Mouse (Mus musculus) CH12.LX (cell line): Measurements from ENCODE around the gene Rplp0. TPM values are rescaled to one million over a fixed set of nuclear protein-coding genes. Genes with fewer than 3 reads are reported as not detected.

Experiments
- DNase-seq: peaks from one replicate; pipeline ENCODE4 v3.0.0-alpha.2; 2013; ENCODE audit errors: extremely low read depth
- H3K27ac ChIP-seq: 2 replicates; pipeline ENCODE4 v1.5.1; 2012; ENCODE audit warnings: low read depth, mild to moderate bottlenecking, control low read depth, moderate library complexity; ENCODE audit not compliant: insufficient read depth
- H3K27me3 ChIP-seq: replicated peaks from 2 replicates; pipeline ENCODE3; 2012; ENCODE audit warnings: inconsistent platforms
- H3K36me3 ChIP-seq, 2 experiments: replicated peaks in 1 of 2; 2 replicates each; pipeline versions ENCODE3 to v1.6.1; 2012; ENCODE audit warnings: inconsistent platforms in 1 of 2, low read length in 1 of 2, mild to moderate bottlenecking in 1 of 2, mixed read lengths in 1 of 2, moderate library complexity in 1 of 2; ENCODE audit not compliant: control insufficient read depth in 1 of 2, insufficient read depth in 1 of 2
- H3K4me1 ChIP-seq, 2 experiments: 2 replicates each; pipeline ENCODE4 v1.6.1; 2012; ENCODE audit warnings: inconsistent platforms in 1 of 2, moderate library complexity in 1 of 2; ENCODE audit not compliant: insufficient read depth in 2 of 2, control insufficient read depth in 1 of 2
- H3K4me2 ChIP-seq: 2 replicates; pipeline ENCODE4 v1.6.1; 2012; ENCODE audit warnings: low read depth, mild to moderate bottlenecking, control low read depth; ENCODE audit not compliant: poor library complexity, insufficient read depth, severe bottlenecking
- H3K4me3 ChIP-seq, 3 experiments: fragments of 150-350 bp in 1 of 3; sonication (generic) in 1 of 3; replicated peaks in 1 of 3; 2 replicates each; pipeline versions ENCODE3 to v1.5.1; 2011 to 2012; ENCODE audit warnings: low read depth in 2 of 3, low read length in 2 of 3, mild to moderate bottlenecking in 2 of 3, moderate library complexity in 2 of 3, control low read depth in 1 of 3, improper control_type of control experiment in 1 of 3, inconsistent platforms in 1 of 3, mixed read lengths in 1 of 3; ENCODE audit not compliant: poor library complexity in 1 of 3
- H3K79me2 ChIP-seq: replicated peaks from 2 replicates; pipeline ENCODE4 v1.6.1; 2012; ENCODE audit warnings: mild to moderate bottlenecking, moderate library complexity; ENCODE audit not compliant: control insufficient read depth, poor library complexity, insufficient read depth, severe bottlenecking; ENCODE audit errors: extremely low read depth
- H3K9ac ChIP-seq: 2 replicates; pipeline ENCODE4 v1.6.1; 2012; ENCODE audit warnings: low read depth, mild to moderate bottlenecking, control low read depth, moderate library complexity; ENCODE audit not compliant: insufficient read depth
- H3K9me3 ChIP-seq: replicated peaks from 2 replicates; pipeline ENCODE3; 2012; ENCODE audit warnings: low read length, inconsistent platforms, mixed read lengths
- CHD2 ChIP-seq: IDR thresholded peaks from 2 replicates; pipeline ENCODE4 v1.6.1; 2011; ENCODE audit warnings: low read length, improper control_type of control experiment
- E2F4 ChIP-seq: IDR thresholded peaks from 2 replicates; pipeline ENCODE4 v1.6.1; 2011; ENCODE audit warnings: low read depth, low read length, improper control_type of control experiment; ENCODE audit not compliant: insufficient replicate concordance
- IRF4 ChIP-seq: IDR thresholded peaks from 2 replicates; pipeline ENCODE4 v1.6.1; 2014; ENCODE audit warnings: low read depth, mild to moderate bottlenecking, inconsistent platforms, low read length, improper control_type of control experiment
- JUND ChIP-seq: conservative IDR thresholded peaks from 2 replicates; pipeline ENCODE4 v1.6.1; 2011; ENCODE audit warnings: low read depth, low read length, improper control_type of control experiment
- MYC ChIP-seq: IDR thresholded peaks from 2 replicates; pipeline ENCODE4 v1.6.1; 2011; ENCODE audit warnings: low read depth, mild to moderate bottlenecking, improper control_type of control experiment, low read length
- NELFE ChIP-seq: IDR thresholded peaks from 2 replicates; pipeline ENCODE4 v1.6.1; 2011; ENCODE audit warnings: low read depth, low read length, improper control_type of control experiment
- NRF1 ChIP-seq: IDR thresholded peaks from 2 replicates; pipeline ENCODE4 v1.6.1; 2014; ENCODE audit warnings: low read depth, mild to moderate bottlenecking, inconsistent platforms, low read length, improper control_type of control experiment, moderate library complexity
- POLR2A ChIP-seq: IDR thresholded peaks from 2 replicates; pipeline ENCODE4 v1.6.1; 2011; ENCODE audit warnings: low read depth, mild to moderate bottlenecking, improper control_type of control experiment, low read length
- POLR2AphosphoS2 ChIP-seq: IDR thresholded peaks from 2 replicates; pipeline ENCODE4 v1.6.1; 2011; ENCODE audit warnings: low read depth, low read length, improper control_type of control experiment
- RAD21 ChIP-seq: IDR thresholded peaks from 2 replicates; pipeline ENCODE4 v1.6.1; 2011; ENCODE audit warnings: low read depth, mild to moderate bottlenecking, low read length, improper control_type of control experiment, moderate library complexity
- RCOR1 ChIP-seq: conservative IDR thresholded peaks from 2 replicates; pipeline ENCODE4 v1.6.1; 2012; ENCODE audit warnings: low read depth, mild to moderate bottlenecking, inconsistent platforms, low read length, improper control_type of control experiment
- SMC3 ChIP-seq: IDR thresholded peaks from 2 replicates; pipeline ENCODE4 v1.6.1; 2011; ENCODE audit warnings: low read depth, low read length, improper control_type of control experiment
- TBP ChIP-seq: conservative IDR thresholded peaks from 2 replicates; pipeline ENCODE4 v1.6.1; 2011; ENCODE audit warnings: low read depth, low read length, improper control_type of control experiment
- UBTF ChIP-seq: IDR thresholded peaks from 2 replicates; pipeline ENCODE4 v1.6.1; 2012; ENCODE audit warnings: low read depth, mild to moderate bottlenecking, inconsistent platforms, low read length, improper control_type of control experiment, moderate library complexity
- USF2 ChIP-seq: conservative IDR thresholded peaks from 2 replicates; pipeline ENCODE4 v1.6.1; 2011; ENCODE audit warnings: low read depth, low read length, improper control_type of control experiment
- ZKSCAN1 ChIP-seq: IDR thresholded peaks from 2 replicates; pipeline ENCODE4 v1.6.1; 2012; ENCODE audit warnings: low read depth, inconsistent platforms, low read length, improper control_type of control experiment, borderline replicate concordance
- ZMIZ1 ChIP-seq: IDR thresholded peaks from 2 replicates; pipeline ENCODE4 v1.6.1; 2012; ENCODE audit warnings: low read depth, mild to moderate bottlenecking, inconsistent platforms, low read length, improper control_type of control experiment
- dilution Hi-C: fragments of 300-500 bp; cut with MboI; formaldehyde crosslinking; loops from 2 replicates; pipeline ENCODE4 v1.14.3; 2020; ENCODE audit warnings: low sequenced_read_pairs; ENCODE audit not compliant: extremely low pct_unique_long_range_greater_than_20kb, extremely low pct_ligation_motif_present
- in situ Hi-C: fragments of 300-500 bp; cut with MboI; formaldehyde crosslinking; loops from 3 replicates; pipeline ENCODE4 v1.14.3; 2019; ENCODE audit warnings: low sequenced_read_pairs, low pct_ligation_motif_present, low pct_unique_long_range_greater_than_20kb, mixed read lengths
- polyA plus RNA-seq: library from polyadenylated mRNA; unstranded; fragments of >175 nt; gene quantifications from 2 replicates; pipeline ENCODE4 v1.2.1, GENCODE M21; 2012; ENCODE audit warnings: low read depth; ENCODE audit not compliant: insufficient read length
- total RNA-seq, 2 experiments: library from RNA; depleted of rRNA; stranded (reverse); fragments of 300-350 nt in 1 of 2; fragments of >200 nt in 1 of 2; gene quantifications; 2 replicates each; pipeline ENCODE4 v1.2.3; 2012 to 2014

Gene Rplp0
- total and polyA plus RNA-seq, 3 experiments = 4,800 to 6,606 (median 5,581) TPM

DNA sequence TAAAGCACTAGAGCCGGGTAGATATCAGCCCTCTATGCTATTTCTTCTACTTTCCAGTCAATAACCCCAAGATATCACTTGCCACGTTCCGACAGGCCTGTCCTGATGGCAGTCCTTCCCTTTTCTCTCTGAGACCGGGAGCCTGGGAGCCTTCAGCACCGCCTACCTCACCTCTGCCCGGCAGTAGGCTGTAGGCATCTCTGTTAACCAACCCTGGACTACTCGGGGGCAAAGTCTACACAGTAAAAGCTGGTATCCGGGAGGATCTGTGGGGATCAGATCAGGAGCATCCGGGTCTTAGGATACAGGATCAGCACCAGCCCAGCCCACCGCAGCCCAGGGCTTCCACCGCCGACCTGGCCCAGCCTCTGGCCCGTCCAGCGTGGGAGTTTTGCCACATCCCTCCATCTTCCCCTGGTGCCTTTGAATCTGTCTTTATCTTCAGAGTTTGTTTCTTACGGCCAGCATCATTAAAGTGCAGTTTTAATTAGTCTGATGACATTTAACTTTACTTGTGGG lies 36.2 kb upstream of the Rplp0 start:
- dilution Hi-C loops = no loop called here
- Histone ChIP-seq H3K27ac (no peak overlapping the region), H3K9ac (no peak overlapping the region), H3K4me3 (no peak overlapping the region), H3K79me2 (0 out of 2 replicates have a peak, but pooled peaks cover 2% of the 10 kb centered on the region)
- DNase-seq = no peak
- TF ChIP-seq ZMIZ1 (no peak), IRF4 (no peak), CHD2 (no peak), RAD21 (no peak), SMC3 (no peak), POLR2A (no peak), JUND (no peak), POLR2AphosphoS2 (no peak), ZKSCAN1 (no peak), TBP (no peak), E2F4 (no peak), RCOR1 (no peak)
- TF ChIP-seq, all 38 proteins: peak for 0
- Histone ChIP-seq H3K9me3 (no peaks in the 10 kb centered on the region), H3K4me2 (no peak overlapping the region), H3K36me3 (peaks cover 0 to 47% of the 10 kb centered on the region in 2 experiments), H3K27me3 (no peaks in the 10 kb centered on the region), H3K4me1 (peaks cover 19 to 56% of the 10 kb centered on the region in 2 experiments)
- in situ Hi-C loops = no loop called here

DNA sequence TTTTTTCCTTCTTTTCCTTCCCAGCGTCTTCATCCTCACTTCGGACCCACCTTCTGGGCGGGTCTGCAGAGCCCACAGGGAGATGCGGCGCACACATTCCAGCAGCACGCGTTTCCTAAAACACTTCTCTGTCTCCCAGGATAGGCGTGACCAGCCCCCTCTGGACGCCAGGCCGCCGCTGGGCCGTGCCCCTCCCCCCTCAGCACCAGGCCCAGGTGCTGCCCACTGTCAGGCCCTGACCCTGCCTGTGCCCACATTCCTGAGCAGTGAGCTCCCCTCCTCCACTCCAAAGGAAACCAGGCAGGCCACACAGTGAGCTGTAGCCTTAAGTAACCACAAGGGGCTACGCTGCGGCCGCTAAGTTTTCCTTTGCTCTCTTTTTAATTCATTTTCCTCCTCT lies 35.3 kb upstream of the Rplp0 start:
- H3K9me3 ChIP-seq = no peaks in the 10 kb centered on the region
- TF ChIP-seq NELFE (no peak), UBTF (no peak), SMC3 (no peak), CHD2 (no peak), USF2 (no peak), NRF1 (no peak), MYC (no peak)
- H3K36me3 ChIP-seq = peaks cover 0 to 47% of the 10 kb centered on the region in 2 experiments
- no peak for DNase-seq
- H3K9ac ChIP-seq = no peak overlapping the region
- no peak overlapping the region for H3K4me3 ChIP-seq
- H3K4me2 ChIP-seq = no peak overlapping the region
- no peak overlapping the region for H3K27ac ChIP-seq
- peaks cover 19 to 57% of the 10 kb centered on the region in 2 experiments for H3K4me1 ChIP-seq
- in situ Hi-C loops = no loop called here
- 0 out of 2 replicates have a peak, but pooled peaks cover 2% of the 10 kb centered on the region for H3K79me2 ChIP-seq
- dilution Hi-C loops = no loop called here
- H3K27me3 ChIP-seq = no peaks in the 10 kb centered on the region
